Mouse (Mus musculus) right cerebral cortex, adult 2 months (tissue): Measurements from ENCODE around the gene Tnfrsf14.
A peak's percentile ranks its signal among the peaks of the same experiment; 100 is the strongest.

Experiments used
- DNase-seq, 2 experiments: peaks; one replicate each; pipeline ENCODE4 v3.0.0; 2021 to 2022; ENCODE audit warnings: low spot score in 2 of 2

Gene Tnfrsf14

DNA sequence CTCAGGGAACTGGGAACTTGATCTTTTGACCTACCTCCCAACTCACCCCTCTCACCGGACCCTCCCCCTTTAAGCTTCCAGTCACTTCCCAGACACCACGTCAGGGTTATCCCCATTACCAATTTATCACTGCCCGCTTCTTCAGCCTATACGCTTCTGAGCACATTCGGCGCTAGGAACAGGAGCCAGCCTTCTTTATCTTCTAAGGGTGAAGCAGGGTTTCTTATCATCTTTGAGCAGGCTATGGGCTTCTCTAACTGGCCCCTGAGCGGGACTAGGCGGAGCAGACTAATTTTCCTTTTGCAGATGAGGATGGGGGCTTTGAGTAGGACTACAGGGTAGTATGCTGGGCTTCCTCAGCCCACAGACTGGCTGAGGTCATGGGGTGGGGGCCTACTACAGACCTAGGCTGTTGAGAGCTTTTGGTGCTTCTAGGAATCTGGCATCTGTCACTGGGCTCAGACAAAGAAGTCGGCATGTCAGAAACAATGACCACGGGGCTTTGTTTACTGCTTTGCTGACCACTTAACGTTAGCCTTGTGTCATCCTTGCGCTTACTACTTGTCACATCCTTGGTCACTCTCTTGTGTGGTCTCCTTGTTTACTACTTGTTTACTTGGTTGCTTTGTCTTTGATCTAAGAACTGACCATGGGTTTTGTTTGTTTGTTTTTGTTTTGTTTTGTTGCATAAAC, at the start of gene Tnfrsf14:
Gene Tnfrsf14, minus strand, starts transcription at position 169 of the 693 bp plus-strand sequence.
- DNase-seq: no peak

DNA sequence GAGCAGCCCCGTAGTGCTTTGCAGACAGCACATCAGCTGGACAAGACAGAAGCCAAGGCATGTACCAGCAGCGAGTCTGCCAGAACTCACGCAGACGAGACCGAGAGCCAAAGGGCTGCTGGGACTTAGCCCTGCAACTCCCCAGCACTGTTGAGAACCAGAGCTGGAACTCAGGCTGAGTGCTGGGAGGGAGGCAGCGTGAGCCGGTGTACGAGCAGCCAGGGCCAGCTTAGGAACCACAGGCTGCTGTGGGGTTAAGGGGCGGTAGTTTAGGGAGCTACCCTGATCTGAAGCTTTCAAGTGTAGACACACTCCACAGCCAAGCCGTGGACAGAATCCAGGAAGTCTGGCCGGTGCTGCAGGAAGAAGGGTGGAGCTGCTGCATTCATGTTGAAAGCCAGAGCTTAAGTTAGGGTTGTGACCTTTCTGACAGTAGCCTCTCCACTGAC, 45.8 kb upstream of the Tnfrsf14 start:
- no peak for DNase-seq

DNA sequence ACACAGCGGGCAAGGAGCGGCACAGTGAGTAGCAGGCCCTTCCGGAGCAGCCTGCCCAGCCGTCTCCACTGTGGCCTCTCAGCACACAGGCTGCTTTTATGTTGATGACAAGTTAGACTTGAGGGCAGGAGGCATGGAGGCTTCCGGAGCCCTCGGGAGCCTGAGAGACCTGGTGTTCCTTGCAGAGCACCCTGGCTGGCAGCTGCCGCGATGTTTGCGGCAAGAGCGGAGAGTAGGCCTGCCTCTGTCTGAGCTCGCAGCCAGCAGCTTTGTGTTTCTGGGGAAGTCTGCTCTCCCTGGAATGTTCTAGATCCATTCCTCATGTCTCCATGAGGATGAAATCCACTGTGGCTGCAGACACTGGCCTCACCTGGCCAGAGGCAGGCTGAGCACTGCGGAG, 44.2 kb upstream of the Tnfrsf14 start:
- no peak for DNase-seq

DNA sequence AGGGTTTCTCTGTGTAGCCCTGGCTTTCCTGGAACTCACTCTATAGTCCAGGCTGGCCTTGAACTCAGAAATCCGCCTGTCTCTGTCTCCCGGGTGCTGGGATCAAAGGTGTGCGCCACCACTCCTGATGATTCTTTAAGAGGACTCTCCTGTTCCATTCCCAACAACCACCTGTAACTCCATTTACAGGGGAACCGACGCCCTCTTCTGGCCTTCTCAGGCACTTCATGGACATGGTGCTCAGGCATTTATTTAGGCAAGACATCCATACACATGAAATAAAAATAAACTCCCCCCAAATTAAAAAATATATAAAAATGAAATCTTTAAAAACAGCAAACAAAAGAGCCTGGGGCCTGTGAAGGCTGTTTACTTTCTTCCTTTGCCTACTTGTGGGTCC, 38.8 kb upstream of the Tnfrsf14 start:
- peak; percentile 72 to 73 for DNase-seq

GRCm38 (mm10) chr4:154965856-154966255, 37.5 kb upstream of the Tnfrsf14 start:
- DNase-seq: no peak

DNA sequence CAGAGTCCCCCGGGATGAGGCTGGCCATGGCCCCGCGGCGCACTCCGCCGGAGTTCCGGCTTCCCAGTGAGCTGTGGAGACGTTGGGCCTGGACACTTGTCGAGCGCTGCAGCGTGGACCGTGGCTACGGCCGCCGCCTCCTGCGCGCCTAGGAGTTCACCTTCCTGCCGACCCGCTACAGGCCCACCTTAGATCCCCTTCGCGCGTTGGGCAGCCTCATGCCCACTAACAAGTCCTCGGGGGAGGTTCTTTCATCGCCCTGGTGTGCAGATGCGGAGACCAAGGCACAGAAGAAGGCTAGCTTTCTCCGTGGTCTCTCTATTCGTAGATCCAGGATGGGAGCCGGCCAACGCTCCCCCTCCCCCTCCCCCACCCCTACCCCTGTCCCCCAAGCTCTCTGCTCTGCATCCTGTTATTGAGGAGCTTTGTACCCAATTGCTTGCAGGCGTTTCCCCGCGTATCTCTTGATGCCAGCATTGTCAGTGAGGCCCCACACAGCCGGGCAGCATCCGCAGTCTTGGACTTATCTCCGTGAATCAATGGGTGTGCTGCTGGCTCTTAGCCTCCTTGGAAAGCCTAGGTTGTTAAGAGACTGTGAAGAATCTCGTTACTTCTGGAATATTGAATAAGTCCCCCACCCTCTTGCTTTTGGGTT, 36.3 kb upstream of the Tnfrsf14 start:
- DNase-seq: peak in 1 of 2 experiments; percentile 31

GRCm38 (mm10) chr4:154963901-154964580, 35.7 kb upstream of the Tnfrsf14 start, which contains the start of gene Pank4:
Gene Pank4, plus strand, starts transcription at chr4:154964123.
- DNase-seq: peak; percentile 89 to 92

- peak; percentile 54 to 58 for DNase-seq
Measured at GRCm38 (mm10) chr4:154963190-154963836, 35.0 kb upstream of the Tnfrsf14 start.

GRCm38 (mm10) chr4:154962683-154963082, 34.3 kb upstream of the Tnfrsf14 start:
- no peak for DNase-seq

DNA sequence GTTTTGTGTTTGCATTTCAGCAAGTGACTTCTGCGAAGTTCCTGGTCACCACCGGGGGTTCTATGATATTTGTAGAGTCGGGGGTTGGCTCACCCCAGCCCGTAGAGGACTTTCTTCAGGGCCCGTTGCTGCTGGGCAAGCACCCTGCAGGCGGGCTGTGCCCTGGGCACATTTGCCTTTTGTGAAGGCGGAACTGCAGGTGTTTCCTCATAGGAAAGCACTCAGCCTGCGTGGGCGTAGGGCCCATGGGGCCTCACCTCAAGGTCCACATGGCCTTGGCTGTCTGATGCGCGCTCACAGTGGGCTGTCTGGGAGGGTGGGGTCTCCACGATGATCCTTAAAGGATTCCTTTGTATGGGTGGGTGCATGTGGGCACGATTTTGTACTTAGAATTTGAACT, 33.5 kb upstream of the Tnfrsf14 start:
- no peak for DNase-seq

DNA sequence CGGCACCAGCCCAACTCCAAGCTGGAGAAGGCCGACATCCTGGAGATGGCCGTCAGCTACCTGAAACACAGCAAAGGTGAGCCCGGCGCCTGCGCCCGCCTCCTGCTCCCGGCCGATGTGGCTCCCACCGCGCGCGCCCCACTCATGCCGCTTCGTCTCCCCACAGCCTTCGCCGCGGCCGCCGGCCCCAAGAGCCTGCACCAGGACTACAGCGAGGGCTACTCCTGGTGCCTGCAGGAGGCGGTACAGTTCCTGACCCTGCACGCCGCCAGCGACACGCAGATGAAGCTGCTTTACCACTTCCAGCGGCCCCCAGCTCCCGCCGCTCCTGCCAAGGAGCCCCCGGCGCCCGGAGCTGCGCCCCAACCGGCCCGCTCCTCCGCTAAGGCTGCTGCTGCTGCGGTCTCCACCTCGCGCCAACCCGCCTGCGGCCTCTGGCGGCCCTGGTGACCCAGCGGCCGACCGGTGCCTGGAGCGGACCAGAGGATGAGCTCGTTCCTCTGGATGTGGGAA, 32.9 kb upstream of the Tnfrsf14 start:
- DNase-seq: peak in 1 of 2 experiments; percentile 54

DNA sequence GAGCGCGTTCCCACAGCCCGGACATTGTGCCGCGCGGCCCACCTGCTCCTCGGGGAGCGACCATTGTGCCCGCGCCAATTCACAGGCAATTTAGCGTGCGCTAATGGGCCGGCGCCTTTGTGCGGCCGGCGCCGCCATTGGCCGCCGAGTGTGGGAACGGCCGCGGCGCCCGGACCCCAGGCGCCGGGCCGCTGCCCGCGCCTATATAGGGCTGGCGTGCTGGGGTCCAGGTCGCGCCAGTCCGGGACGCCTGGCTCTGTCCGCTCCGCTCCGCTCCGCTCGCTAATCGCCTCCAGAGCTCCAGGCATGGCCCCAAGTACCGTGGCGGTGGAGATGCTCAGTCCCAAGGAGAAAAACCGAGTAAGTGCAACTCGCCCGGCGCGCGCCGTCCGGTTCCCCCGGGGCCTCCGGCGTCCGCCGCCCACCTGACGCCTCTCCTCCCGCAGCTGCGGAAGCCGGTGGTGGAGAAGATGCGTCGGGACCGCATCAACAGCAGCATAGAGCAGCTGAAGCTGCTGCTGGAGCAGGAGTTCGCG, 32.4 kb upstream of the Tnfrsf14 start, which contains the start of gene Hes5:
Gene Hes5, plus strand, starts transcription at position 234 of the 536 bp plus-strand sequence.
- DNase-seq: peak; percentile 53 to 68

DNA sequence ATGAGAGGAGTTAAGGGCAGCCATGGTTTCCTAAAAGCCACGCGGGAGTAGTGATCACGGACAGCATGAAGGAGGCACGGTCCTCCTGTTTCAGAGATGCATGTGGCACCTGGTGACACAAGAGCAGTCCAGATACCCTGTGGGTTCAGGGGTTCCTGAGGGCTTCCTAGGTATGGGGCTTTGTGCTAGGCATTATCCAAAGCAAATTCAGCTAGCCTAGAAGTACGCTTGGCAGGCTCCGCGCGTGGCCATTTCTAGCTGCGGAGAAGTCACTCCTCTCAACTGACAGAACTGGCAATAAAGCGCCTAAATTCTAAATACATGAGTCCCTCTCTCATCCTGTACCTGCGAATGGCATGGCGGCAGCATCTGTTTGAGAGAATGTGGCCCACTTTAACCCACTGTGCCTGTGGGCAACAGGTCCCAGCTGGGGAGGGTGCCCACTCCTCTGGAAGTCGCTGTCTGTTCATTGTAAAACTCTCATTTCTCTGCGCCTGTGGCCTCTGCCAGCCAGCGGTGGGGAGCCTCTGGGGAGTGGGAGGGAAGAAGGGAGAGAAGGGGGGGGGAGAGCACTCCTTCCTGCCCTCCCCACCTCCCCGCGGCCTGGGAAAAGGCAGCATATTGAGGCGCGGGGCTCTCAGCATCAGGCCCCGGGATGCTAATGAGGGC, 31.8 kb upstream of the Tnfrsf14 start:
- peak; percentile 39 to 66 for DNase-seq

- no peak for DNase-seq
Measured at GRCm38 (mm10) chr4:154958621-154959020, 30.3 kb upstream of the Tnfrsf14 start.

- peak in 1 of 2 experiments; percentile 41 for DNase-seq
Measured at GRCm38 (mm10) chr4:154958171-154958570, 29.8 kb upstream of the Tnfrsf14 start.

DNA sequence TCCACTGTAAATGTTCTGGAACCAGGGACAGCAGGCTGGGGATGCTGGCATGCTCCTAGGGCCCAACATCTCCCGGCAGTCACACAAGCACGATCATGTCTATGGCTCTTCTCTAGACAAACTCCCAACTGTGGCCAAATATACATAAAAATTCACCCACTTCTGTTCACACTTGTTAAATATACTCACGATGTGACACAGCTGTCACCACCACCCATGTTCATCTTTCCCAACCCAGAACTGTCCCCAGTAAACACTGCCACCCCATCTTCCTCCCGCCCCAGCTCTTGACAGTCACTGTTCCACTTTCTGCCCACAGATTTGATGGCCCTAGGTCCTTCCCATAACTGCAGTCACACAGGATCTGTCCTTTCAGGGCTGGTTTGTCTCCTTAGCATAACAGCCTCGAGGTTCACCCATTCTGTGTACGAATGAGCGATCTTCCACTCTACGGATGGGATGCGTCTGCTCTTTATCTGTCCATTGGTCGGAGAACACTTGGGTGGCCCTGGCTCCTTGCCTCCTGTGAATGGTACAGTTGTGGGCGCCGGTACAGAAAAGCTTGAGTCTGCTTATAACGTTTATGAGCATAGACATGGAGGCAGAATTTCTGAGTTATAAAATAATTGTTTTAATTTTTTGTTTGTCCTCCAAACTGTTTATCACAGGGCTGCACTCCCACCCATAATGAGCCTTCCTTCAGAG, 29.1 kb upstream of the Tnfrsf14 start:
- DNase-seq: peak; percentile 59 to 66

DNA sequence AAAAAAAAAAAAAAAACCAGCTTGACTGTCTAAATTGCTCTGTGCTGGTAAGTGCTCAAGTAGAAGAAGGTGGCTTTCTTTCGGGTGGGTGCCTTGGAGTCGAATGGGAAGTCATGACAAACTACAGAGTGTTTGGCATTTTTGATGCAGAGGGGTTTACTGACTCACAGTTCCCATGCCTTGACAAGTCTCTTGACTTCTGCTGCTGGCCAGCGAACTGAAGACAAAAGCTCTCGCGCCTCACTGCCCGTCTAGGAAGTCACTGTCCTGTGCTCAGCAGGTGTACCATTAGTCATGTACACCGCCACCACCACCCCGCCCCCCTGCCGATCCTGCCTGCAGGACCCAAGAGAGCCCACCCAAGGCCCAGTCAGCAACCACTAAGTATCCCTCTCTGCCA, 28.2 kb upstream of the Tnfrsf14 start:
- no peak for DNase-seq

- DNase-seq: no peak
Measured at GRCm38 (mm10) chr4:154952461-154953241, 24.3 kb upstream of the Tnfrsf14 start.

DNA sequence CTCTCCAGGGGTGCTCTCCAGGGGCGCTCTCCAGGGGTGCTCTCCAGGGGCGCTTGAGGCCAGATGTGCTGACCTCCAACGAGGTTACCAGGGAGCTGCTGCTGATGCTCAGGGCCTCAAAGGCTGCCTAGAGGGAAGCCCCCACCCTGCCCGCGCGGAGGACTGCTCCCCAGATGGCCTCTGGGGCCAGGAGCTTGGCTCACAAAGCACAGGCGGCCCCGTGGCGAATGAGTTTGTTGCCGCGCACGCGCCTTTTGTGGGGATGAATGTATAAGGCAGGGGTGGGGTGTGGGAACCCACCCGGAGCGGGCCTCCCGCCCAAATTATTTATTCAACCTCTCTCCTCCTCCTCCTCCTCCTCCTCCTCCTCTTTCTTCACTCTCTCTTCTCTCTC, 21.2 kb upstream of the Tnfrsf14 start:
- no peak for DNase-seq
